Mouse (Mus musculus) R1 (cell line): Measurements from ENCODE around the gene Cdkn1b.
A peak's percentile ranks its signal among the peaks of the same experiment; 100 is the strongest.

ENCODE experiments used
- DNase-seq: peaks from one replicate; pipeline ENCODE4 v3.0.0-alpha.2; 2018; ENCODE audit warnings: low read depth, low spot score

Gene Cdkn1b

DNA sequence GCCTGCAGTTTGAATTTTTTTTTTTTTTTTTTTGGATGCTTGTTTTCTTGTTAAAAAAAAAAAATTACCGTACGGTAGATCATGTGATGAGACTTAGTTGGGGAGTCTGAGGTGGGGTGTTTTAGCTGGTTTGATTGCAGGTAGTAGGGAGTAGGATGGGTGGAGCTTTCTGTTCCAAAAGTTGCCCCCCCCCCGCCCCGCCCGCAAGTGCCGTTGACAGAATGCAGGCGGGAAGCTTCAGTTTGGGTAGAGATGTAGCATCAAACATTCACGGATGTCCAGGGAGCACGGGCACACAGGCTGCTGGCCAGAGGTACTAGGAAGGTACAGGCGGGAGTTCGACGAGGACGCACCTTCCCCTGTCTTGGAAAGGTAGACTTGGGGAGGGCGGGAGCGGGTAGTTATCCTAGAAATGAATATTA lies 8.7 kb downstream of the Cdkn1b start:
- DNase-seq = no peak

DNA sequence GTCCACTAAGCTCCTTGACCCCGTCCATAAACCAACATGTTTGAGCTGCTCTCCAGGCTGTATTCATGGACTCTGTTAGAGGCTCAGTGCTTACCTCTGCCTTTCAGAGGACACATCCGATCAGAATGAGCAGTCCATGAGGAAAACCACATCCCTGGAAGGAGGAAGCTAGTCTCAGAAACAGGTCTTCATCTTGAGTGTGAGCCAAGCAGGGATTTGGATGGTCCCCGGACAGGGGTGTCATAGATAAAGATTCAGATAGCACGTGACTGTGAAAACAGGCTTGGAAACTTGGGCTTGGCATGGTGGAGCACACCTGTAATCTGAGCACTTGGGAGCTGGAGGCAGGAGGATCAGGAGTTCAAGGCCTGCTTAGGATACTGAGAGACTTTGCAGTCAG lies 9.7 kb downstream of the Cdkn1b start:
- no peak for DNase-seq

DNA sequence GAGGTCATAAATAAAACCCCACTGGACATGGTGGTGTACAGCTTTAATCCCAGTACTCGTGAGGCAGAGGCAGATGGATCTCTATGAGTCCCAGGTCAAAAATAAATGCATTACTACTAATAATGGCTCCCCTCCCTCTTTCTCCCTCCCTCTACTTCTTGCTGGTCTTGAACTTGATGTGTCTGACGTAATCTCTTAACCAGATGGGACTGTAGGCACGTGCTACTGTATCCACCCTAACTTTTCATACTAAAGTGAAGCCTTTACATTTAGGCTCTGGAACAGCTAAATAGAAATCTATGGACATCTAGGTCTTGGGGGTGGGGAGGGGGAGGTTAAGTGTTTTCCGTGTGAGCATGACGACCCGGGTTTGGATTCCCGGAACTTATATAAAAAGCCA lies 10.2 kb downstream of the Cdkn1b start:
- no peak for DNase-seq

DNA sequence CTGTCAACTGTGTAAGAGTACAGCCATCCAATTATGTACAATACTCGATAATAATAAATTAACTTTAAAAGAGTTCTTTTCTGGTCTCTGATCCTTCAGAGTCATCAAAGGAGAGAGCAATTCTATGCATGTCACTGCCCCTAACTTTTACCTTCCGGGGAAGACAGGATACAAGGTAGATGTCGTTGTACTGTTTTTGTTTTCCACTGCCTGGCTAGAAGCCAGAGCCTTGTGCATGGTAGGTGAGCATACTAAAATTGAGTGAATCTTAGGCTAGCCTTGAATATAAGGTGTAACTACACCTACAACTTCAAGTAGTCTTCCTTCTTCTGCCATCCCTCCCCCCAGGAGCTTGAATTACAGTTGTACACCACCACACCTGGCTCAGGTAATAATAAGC lies 10.9 kb downstream of the Cdkn1b start:
- DNase-seq = no peak

DNA sequence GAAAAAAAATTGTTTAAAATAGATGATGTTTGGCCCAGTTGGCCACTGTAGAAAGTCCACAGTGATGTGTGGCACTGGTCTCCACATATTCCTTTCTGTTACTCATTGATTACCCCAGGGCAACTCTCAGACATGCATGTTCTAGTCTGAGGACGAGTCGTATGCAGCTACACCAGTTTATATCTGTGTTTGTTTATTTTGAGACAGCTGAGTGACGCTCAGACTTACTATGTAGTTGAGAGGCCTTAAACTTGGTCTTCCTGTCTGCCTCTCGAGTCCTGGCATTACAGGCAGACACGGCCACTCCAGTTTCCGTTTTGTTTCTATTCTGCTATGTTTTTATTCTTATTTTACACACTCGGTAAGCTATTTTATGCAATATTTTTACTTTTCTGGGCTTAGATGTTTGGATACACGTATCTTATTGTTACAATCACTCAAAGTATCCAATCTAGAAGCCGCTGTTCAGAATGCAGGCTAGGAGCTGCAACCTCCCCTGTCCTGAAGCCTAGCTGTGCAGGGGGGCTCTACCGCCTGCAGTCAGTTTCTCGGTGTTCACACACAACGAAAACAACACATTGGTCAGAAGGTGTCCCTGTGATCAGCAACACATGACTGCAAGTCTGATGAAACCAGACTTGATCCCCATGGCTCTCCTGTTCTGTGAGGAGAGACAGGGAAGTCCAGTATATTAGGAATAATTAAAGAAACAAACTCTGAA lies 12.4 kb downstream of the Cdkn1b start:
- DNase-seq = no peak

DNA sequence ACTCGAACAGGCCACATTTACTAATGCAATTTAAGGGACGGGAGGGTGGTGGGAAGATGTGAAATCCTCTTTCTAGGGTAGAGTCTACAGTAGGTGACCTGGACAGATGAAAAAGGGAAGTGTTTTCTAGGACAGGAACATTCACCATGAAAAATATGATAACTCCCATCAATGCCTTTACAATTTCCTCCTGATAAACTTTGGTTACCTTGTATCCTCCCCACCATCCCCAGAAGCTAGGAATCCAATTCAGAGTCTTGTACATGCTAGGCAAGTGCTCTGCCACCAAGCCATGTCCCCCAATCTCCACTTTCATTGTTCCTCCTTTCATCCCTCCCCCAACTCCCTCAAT lies 13.0 kb downstream of the Cdkn1b start:
- no peak for DNase-seq

DNA sequence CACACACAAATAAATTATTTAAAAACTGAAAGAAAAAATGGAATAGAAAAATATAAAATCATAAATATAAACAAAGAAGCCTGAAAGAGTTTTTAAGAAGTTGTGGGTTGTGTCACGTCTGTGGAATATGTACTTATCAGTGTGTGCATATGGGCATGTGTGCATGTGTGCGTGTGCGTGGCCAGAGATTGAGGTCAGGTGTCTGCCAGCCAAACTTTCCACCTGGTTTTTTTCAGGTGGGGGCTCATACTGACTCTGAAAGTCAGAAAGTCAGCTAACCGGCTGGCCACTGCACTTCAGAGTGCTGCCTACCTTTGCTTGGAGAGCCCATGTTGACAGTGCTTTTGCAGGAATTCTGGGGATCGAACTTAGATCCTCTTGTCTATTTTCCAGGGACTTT lies 14.1 kb downstream of the Cdkn1b start:
- no peak for DNase-seq

DNA sequence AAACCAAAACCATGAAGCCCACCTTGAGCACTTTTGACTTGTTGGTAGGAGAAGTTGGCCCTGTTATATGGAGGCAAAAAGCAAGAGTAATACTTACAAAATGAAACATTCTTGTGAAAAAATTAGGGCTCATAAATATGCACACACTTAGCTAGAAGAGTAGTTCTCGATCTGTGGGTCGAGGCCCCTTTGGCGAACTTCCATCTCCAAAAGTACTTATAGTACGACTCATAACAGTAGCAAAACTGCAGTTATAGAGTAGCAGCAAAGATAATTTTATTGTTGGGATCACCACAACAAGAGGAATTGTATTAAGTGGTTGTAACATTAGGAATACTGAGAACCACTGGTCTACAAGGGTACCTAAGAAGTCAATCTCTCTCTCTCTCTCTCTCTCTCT lies 19.6 kb downstream of the Cdkn1b start:
- DNase-seq = no peak

DNA sequence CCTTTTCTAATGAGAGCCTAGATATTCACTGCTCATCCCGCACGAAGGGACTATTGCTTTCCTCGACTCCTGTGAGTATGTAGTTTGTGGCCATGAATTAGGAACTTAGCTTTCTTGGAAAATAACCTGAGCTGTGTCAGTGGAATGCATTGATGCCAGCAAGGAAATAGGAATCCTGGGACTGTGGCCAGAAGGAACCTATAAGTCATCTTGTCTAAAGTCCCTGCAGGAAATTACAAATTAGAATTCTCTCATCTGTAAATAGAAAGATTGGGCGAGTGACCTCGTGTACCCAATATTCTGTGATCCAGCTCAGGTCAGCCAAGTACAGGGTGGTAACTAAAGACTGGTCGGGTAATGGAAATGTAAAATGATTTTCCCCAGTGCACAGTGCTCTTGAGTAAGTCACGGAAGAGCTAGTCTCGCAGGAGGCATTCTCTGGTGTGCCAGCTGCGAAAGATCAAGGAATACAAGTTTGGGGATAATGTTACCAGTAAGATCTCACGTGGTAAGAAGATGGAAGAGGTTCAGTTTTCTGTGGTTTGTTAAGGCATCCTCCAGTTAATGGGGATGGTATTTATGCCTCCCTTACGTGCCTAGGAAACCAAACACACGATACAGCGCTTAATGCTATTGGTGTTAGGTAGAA lies 23.7 kb downstream of the Cdkn1b start:
- DNase-seq = no peak

DNA sequence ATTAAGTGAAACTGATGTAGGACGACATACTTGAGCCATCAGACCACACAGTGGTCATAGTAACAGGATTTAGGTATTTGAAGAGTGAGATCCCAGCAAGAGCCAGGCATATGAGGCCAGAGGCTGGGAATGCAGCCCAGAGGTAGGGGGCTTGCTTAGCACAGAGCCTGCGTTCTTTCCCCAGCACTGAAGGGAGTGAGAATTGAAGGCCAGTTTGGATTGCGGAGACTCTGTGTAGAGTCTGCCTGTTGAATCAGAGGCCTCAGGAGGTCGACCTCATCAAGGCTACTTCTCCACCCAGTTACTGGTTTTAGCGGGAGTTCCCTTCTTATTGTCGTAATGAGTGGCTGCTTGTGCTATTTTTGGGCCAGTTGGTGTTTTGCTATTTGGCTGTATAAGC lies 25.9 kb downstream of the Cdkn1b start:
- DNase-seq = no peak

DNA sequence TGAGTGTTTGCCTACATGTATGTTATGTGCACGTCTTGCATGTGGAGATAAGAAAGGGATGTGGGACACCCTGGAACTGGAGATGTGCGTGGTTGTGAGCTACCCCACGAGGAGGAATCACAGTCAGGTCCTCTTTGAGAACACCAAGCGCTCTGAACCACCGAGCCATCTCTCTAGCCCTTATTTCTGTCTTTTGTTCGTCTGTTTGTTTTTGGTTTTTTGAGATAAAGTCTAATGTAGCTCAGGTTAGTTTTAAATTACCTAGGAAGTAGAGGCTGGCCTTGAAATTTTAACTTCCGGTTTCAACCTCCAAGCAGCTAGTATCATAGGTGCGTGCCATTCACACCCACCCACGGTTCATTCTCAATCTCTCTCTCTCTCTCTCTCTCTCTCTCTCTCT lies 26.7 kb downstream of the Cdkn1b start:
- DNase-seq = peak; percentile 31

DNA sequence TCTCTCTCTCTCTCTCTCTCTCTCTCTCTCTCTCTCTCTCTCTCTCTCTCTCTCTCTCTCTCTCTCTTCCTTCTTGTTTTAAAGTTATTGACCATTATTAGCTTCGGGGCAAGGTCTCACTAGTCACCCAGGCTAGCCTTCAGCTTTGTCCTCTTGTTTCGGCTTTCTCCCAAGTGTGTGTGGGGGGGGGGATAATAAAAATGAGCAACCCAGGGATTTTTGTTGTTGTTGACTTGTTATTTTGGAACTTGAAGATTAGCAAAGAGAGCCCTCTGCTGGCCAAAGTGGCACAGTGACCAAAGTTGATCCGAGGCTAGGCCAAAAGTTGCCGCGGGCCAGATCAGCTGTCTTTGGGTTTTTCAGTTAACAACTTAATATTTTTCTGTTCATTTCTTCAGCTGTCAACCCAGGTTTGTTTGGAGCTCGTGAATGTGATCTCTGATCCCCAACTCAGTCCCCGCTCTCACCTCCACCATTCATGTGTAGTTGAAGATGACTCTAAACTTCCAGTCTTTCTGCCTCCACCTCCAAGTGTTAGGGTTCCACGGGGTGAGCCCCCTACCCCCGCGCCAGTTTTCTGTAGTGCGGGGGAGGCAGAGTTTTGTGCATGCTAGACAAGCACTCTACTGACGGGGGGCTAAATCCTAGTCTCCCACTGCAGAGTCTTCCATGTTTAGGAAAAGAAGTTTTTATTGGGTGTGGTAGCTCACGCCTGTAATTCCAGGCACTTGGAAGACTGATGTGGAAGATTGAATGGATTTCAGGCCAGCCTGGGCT lies 27.3 kb downstream of the Cdkn1b start:
- peak; percentile 87 for DNase-seq

DNA sequence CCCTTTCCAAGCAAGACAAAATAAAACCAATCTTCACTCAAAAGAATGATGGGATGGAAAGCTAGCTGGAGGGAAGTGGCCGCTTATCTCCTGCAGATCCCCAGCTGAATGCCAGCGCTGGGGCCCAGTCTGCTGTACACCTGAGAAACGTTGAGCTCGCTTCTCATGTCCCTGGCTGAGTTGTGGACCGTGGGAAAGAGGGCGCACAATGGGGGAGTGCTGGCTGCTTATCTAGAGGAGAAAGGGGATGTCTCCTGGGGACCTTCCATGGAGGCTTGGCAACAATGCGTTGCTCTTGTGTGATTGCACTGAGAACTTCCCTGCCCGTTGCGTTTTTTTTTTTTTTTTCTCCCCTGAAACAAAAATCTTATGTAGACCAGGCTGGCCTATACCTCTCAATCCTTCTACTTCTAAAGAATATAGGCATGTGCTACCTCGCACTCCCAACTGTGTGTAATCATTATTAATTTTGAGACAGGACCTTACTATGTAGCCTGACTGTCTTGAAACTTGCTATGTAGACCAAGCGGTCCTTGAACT lies 28.4 kb downstream of the Cdkn1b start:
- DNase-seq = peak; percentile 57

DNA sequence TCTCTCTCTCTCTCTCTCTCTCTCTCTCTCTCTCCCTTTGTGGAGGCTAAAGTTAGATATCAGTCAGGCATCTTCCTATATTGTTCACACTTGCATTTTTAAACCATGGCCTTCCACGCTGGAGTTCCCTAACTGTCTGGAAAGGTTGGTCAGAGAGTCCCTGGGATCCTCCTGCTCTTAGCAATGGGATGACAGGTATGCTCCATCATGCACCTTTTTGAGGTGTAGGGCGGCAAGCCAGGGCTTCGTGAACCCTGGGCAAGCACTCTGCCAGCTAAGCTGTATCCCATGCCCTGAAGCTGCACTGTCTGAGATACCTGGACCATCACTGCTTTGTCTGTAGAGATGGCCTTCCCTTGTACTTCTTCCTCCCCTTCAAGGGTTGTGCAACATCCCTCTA lies 29.0 kb downstream of the Cdkn1b start:
- no peak for DNase-seq

DNA sequence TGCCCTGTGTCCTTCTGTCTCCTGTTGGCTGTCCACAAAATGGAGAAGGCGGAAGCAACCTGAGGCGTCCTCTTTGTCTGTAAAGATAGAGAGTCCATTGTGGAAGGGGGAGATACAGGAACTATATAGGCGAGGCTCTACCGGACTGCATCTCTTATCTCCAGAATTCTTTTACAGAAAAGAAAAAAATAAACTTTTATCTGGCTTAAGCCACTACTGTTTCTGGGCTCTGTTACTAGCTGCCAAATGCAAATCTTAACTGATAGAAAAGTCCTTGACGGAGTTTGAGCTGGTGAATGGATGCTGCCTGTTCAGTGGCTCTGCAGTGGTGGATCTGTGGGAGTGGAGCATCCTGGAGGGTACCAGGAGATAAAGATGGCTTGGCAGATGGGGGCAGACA lies 31.2 kb downstream of the Cdkn1b start:
- DNase-seq = no peak

DNA sequence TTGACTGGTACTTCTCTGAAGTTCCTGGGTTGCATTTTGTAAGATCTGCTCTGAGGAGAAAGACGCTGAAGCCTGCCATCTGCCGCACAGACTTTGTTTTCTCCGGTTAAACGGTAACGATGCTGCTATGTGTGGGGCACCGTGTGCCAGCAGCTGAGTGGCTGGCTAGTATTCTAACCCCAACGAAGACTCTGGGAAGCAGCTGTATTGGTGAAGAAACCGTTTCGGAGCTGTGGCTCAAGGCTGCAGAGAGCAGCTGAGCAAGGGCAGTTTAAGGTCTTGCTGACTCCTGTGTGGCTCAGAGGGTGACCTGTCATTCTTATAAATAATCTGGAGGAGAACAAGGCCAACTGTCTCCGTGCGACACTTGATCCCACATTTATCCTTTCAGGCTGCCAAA lies 33.8 kb downstream of the Cdkn1b start:
- no peak for DNase-seq

DNA sequence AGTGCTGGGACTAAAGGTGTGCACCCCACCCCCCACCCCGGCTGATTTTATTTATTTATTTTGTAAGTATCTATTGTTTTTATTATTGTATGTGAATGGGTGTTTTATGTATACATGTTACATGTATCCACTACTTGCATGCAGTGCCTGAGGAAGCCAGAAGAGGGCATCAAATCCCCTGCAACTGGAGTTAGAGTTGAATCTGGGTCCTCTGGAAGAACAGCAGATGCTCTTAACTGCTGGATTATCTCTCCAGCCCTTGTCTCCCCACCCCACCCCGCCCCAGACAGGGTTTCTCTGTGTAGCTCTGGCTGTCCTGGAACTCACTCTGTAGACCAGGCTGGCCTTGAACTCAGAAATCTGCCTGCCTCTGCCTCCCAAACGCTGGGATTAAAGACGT lies 36.2 kb downstream of the Cdkn1b start:
- peak; percentile 77 for DNase-seq

DNA sequence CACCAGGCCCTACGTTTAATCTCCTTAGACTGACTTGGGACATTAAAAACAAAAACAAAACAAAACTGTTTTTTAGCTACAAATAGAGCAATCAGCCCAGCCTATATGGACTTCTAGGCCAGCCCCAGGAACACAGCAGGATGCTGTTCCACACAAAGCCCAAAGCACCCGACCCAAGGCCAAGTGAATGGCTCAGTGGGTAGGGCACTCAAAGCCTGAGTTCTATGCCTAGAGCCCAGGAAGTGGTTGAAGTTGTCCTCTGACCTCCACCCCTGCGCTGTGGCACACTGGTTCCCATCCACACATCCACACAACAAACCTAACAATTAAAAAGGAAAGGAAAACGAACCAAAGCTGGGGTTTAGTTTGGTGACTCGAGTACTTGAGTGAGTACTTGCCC lies 41.1 kb downstream of the Cdkn1b start:
- no peak for DNase-seq

DNA sequence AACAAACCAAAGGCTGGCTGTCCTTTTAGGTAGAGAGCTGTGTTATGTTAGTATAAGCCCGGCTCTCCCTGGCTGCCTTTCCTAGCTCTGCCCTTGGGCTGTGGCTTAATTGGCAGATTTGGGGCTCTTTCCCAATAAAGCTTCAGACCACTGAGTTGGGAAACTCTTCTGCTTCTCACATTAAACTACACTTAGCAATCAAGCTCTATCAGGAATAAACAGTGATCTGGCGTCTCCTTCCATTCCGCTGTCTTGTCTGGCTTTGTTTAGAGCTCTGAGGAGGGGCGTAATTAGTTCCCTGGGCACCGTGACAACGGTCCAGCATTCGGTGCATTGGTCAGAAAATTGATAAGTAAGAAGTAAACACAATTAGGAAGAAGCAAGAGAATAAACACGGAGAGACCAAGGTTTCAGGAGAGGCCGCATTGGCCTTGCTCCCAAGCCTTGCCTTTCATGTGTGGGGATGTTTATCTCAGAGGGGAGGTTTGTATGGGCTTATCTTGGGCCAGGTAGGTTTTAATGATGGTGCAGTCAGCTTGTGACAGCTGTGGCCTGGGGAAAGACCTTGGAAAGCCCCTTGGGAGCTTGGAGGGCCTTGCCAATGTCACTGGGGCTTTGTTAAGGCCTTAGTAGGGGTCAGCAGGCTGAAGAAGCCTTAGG lies 41.8 kb downstream of the Cdkn1b start:
- DNase-seq = no peak

DNA sequence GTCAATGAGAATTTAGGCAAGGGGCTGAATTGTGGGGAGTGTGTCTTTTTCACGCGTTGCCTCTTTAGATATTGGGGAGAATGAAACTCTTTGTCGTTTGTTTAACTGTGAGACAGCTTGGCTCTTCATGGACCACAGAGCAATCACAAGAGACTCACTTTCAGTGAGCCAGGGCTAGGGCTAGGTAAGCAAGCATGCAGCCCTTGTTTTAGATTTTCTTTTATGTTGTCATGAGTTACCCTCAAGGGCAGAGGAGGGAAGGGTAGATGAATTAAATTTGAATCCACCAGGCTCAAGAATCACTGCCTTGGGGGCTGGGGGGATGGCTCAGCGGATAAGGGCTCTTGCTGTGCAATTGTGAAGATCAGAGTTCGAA lies 42.3 kb downstream of the Cdkn1b start:
- DNase-seq = no peak

DNA sequence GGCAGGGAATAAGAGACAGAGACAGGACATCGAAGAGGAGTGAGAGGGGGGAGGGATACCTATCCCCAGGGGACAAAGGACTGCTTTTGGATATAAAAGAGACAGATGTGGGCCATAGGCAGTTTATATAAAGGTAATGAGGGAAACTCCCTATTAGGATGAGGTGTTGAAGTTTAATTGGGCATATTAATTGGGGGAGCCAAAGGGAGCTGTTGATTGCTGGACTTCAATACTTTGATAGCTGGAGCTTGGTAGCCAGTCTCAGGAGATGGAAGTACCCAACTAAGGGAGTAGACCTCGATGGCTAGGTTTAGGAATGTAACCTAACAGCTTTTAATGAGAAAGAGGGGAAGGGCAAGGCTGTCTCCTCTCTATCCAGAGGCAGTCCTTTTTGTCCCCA lies 43.7 kb downstream of the Cdkn1b start:
- DNase-seq = no peak

DNA sequence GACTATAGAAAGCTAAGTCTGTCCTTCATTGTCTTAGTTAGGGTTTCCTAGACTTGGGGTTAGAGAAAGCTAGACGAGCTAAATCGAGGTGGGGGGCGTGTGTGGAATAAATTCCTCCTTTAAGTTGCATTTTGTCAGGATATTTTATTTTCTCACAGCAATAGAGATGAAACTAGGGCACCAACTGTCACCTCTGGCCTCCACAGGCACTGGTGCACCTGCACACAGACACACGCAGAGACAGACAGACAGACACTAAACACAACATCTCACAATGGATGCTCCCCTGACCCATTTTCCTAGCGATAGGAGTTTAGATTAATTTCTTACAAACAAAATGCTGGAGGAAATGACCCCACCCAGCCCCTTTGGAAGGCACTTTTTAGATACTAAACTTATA lies 46.5 kb downstream of the Cdkn1b start:
- no peak for DNase-seq
